Mouse (Mus musculus) heart, embryonic 14.5 days (tissue): ENCODE data around the gene Cgref1. TPM values are rescaled to one million over a fixed set of nuclear protein-coding genes. Genes with fewer than 3 reads are reported as not detected.

ENCODE experiments used
- ATAC-seq: fragments of 200-750 bp; cut with Nextera tagmentation; 2 replicates; pipeline ENCODE4 v1.8.0; 2017; ENCODE audit warnings: low read depth, moderate TSS enrichment; ENCODE audit not compliant: insufficient number of reproducible peaks, insufficient read depth, low FRiP score
- H3K27ac ChIP-seq, 2 experiments: fragments of 200-500 bp in 1 of 2; fragments of 300-500 bp in 1 of 2; sonication (generic) in 1 of 2; replicated peaks in 1 of 2; 2 replicates each; pipeline ENCODE4 v1.5.1; 2012 to 2014; ENCODE audit warnings: low read depth in 2 of 2, low read length in 2 of 2, control low read depth in 1 of 2, mild to moderate bottlenecking in 1 of 2, mixed read lengths in 1 of 2; ENCODE audit not compliant: control insufficient read depth in 1 of 2, insufficient read depth in 1 of 2
- H3K27me3 ChIP-seq: fragments of 300-500 bp; sonication (generic); 2 replicates; pipeline ENCODE4 v1.6.1; 2014; ENCODE audit warnings: mild to moderate bottlenecking, low read length, control low read depth; ENCODE audit not compliant: control insufficient read depth, insufficient read depth
- H3K36me3 ChIP-seq: fragments of 300-500 bp; sonication (generic); 2 replicates; pipeline ENCODE4 v1.6.1; 2014; ENCODE audit warnings: mild to moderate bottlenecking, control low read depth, low read length, mixed read lengths; ENCODE audit not compliant: control insufficient read depth, insufficient read depth
- H3K4me1 ChIP-seq, 2 experiments: fragments of 200-500 bp in 1 of 2; fragments of 300-500 bp in 1 of 2; sonication (generic) in 1 of 2; 2 replicates each; pipeline ENCODE4 v1.6.1; 2012 to 2014; ENCODE audit warnings: low read length in 2 of 2, control low read depth in 1 of 2, mixed read lengths in 1 of 2; ENCODE audit not compliant: control insufficient read depth in 2 of 2, insufficient read depth in 2 of 2
- H3K4me2 ChIP-seq: fragments of 300-500 bp; sonication (generic); 2 replicates; pipeline ENCODE4 v1.6.1; 2014; ENCODE audit warnings: mild to moderate bottlenecking, low read length
- H3K4me3 ChIP-seq, 2 experiments: fragments of 200-500 bp in 1 of 2; fragments of 300-500 bp in 1 of 2; sonication (generic) in 1 of 2; 2 replicates each; pipeline ENCODE4 v1.5.1; 2012 to 2014; ENCODE audit warnings: low read length in 2 of 2, mild to moderate bottlenecking in 2 of 2, control low read depth in 1 of 2, low read depth in 1 of 2, moderate library complexity in 1 of 2; ENCODE audit not compliant: control insufficient read depth in 1 of 2, insufficient read depth in 1 of 2
- H3K9ac ChIP-seq: fragments of 300-500 bp; sonication (generic); 2 replicates; pipeline ENCODE4 v1.6.1; 2014; ENCODE audit warnings: mild to moderate bottlenecking, low read length
- H3K9me3 ChIP-seq: fragments of 300-500 bp; sonication (generic); 2 replicates; pipeline ENCODE4 v1.6.1; 2016; ENCODE audit warnings: low read length, control low read depth; ENCODE audit not compliant: control insufficient read depth
- WGBS: fragments of 180-500 bp; shearing (Covaris S2); extraction: QIAGEN DNeasy Blood & Tissue Kit; methylation state at CpG from one replicate; pipeline ENCODE4 v1.1.7; 2014; 5-methylcytosine and 5-hydroxymethylcytosine counted together
- polyA plus RNA-seq: library from polyadenylated mRNA; unstranded; fragments of >200 nt; fragmentation: Nextera tagmentation; extraction: Ambion mirVana; gene quantifications from 2 replicates; pipeline ENCODE4 v1.2.1, GENCODE M21; 2014

The Cgref1 gene
- polyA plus RNA-seq, 1 experiment from 2014 or later, result 3.8 TPM

- H3K9me3 ChIP-seq, result no peaks in the 10 kb centered on the region
These were observed 4.4 kb upstream of the Cgref1 start for GRCm38 (mm10) chr5:30949654-30950326.

GRCm38 (mm10) chr5:30948620-30949019, 3.2 kb upstream of the Cgref1 start:
- Histone ChIP-seq H3K36me3 (peaks cover 20% of the 10 kb centered on the region), H3K27ac (no peak overlapping the region), H3K9me3 (no peaks in the 10 kb centered on the region), H3K9ac (no peak overlapping the region), H3K4me3 (no peak overlapping the region), H3K4me1 (peaks cover 0 to 9% of the 10 kb centered on the region in 2 experiments; a peak in 3 of 4 replicates), H3K27me3 (peaks cover 12% of the 10 kb centered on the region), H3K4me2 (no peak overlapping the region)
- ATAC-seq, result no peak
- 73% methylated on average over 5 of the region's 5 CpGs for WGBS

More at GRCm38 (mm10) chr5:30949654-30950326, 4.4 kb upstream of the Cgref1 start:
- peak overlapping the region; percentile 79 for H3K9ac ChIP-seq
- WGBS, result under 1% methylated on average over 31 of the region's 31 CpGs
- peaks cover 0 to 9% of the 10 kb centered on the region in 2 experiments; a peak in 3 of 4 replicates for H3K4me1 ChIP-seq
- peak; percentile 75 for ATAC-seq
- peak overlapping the region; percentile 71 to 83 for H3K4me3 ChIP-seq
- H3K27ac ChIP-seq, result peak overlapping the region; percentile 37 to 61
- H3K36me3 ChIP-seq, result peaks cover 32% of the 10 kb centered on the region
- H3K27me3 ChIP-seq, result peaks cover 8% of the 10 kb centered on the region
- peak overlapping the region; percentile 94 for H3K4me2 ChIP-seq

GRCm38 (mm10) chr5:30944344-30944743, 1.0 kb downstream of the Cgref1 start:
- Histone ChIP-seq H3K4me3 (no peak overlapping the region), H3K36me3 (no peaks in the 10 kb centered on the region), H3K9me3 (no peaks in the 10 kb centered on the region), H3K4me1 (no peaks in the 10 kb centered on the region; a peak in 1 of 4 replicates), H3K9ac (no peak overlapping the region), H3K27ac (no peak overlapping the region), H3K4me2 (no peak overlapping the region), H3K27me3 (peaks cover 12% of the 10 kb centered on the region)
- WGBS, result 87% methylated on average over 6 of the region's 6 CpGs
- ATAC-seq, result no peak

- no peak for ATAC-seq
- H3K4me3 ChIP-seq, result no peak overlapping the region
- no peak overlapping the region for H3K4me2 ChIP-seq
- WGBS, result 90% methylated on average over 2 of the region's 2 CpGs
- H3K4me1 ChIP-seq, result no peaks in the 10 kb centered on the region; a peak in 1 of 4 replicates
- H3K36me3 ChIP-seq, result no peaks in the 10 kb centered on the region
- H3K27ac ChIP-seq, result no peak overlapping the region
- H3K9me3 ChIP-seq, result no peaks in the 10 kb centered on the region
- no peak overlapping the region for H3K9ac ChIP-seq
- peaks cover 12% of the 10 kb centered on the region for H3K27me3 ChIP-seq
These were observed 2.4 kb downstream of the Cgref1 start for GRCm38 (mm10) chr5:30943004-30943403.

- H3K27me3 ChIP-seq, result no peaks in the 10 kb centered on the region
- no peaks in the 10 kb centered on the region for H3K36me3 ChIP-seq
- no peak overlapping the region for H3K27ac ChIP-seq
- H3K9me3 ChIP-seq, result no peaks in the 10 kb centered on the region
- no peak overlapping the region for H3K4me2 ChIP-seq
- WGBS, result 92% methylated on average over 5 of the region's 5 CpGs
- no peak overlapping the region for H3K4me3 ChIP-seq
- peaks cover 0 to 6% of the 10 kb centered on the region in 2 experiments; a peak in 2 of 4 replicates for H3K4me1 ChIP-seq
- no peak overlapping the region for H3K9ac ChIP-seq
- ATAC-seq, result no peak
These were observed 10.5 kb downstream of the Cgref1 start for GRCm38 (mm10) chr5:30934725-30935461.

GRCm38 (mm10) chr5:30933705-30934104, 11.7 kb downstream of the Cgref1 start:
- Histone ChIP-seq H3K4me1 (peaks cover 0 to 6% of the 10 kb centered on the region in 2 experiments; a peak in 2 of 4 replicates), H3K4me2 (no peak overlapping the region), H3K4me3 (no peak overlapping the region), H3K9me3 (no peaks in the 10 kb centered on the region), H3K36me3 (no peaks in the 10 kb centered on the region), H3K9ac (no peak overlapping the region), H3K27ac (no peak overlapping the region), H3K27me3 (no peaks in the 10 kb centered on the region)
- no peak for ATAC-seq
- 59% methylated on average over 5 of the region's 5 CpGs for WGBS

GRCm38 (mm10) chr5:30931378-30931777, 14.0 kb downstream of the Cgref1 start:
- Histone ChIP-seq H3K36me3 (no peaks in the 10 kb centered on the region), H3K9ac (no peak overlapping the region), H3K4me1 (peaks cover 0 to 6% of the 10 kb centered on the region in 2 experiments; a peak in 2 of 4 replicates), H3K9me3 (no peaks in the 10 kb centered on the region), H3K4me3 (no peak overlapping the region), H3K4me2 (no peak overlapping the region), H3K27ac (no peak overlapping the region), H3K27me3 (no peaks in the 10 kb centered on the region)
- ATAC-seq, result no peak
- 56% methylated on average over 4 of the region's 4 CpGs for WGBS
